Mouse (Mus musculus) retina, embryonic 14.5 days (tissue): Measurements from ENCODE around the gene Rbms1.
"Not testable (repeated sequence)": the region's sequence is repeated elsewhere in the genome, so short reads cannot be mapped to it uniquely, and the experiment has no call there.

Source experiments
- DNase-seq: peaks from one replicate; pipeline ENCODE4 v3.0.0-alpha.2; 2015; ENCODE audit warnings: low spot score

Gene Rbms1

DNA sequence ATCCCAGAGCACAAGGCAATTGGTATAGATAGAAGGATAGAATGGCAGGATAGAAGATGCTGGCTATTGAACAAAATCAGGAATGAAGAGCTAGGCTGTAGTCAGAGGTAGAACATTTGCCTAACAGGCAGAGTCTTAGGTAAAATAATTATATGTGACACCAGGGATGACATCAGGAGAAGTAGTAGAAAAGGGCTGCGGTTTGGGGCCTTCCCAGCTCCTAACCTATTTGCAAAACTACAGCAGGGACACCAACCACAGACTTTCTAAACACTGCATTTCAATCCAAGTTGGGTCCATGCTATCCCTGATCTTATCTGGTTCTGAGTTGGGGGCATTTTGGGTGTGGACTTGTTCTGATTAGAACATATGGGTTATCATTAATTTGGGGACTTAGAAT, 118.7 kb downstream of the Rbms1 start:
- DNase-seq: no peak

- DNase-seq: no peak
Measured at GRCm38 (mm10) chr2:60843633-60844032, 119.4 kb downstream of the Rbms1 start.

GRCm38 (mm10) chr2:60842976-60843375, 120.0 kb downstream of the Rbms1 start:
- no peak for DNase-seq

GRCm38 (mm10) chr2:60840922-60841321, 122.1 kb downstream of the Rbms1 start:
- DNase-seq: no peak

- DNase-seq: no peak
Measured at GRCm38 (mm10) chr2:60839498-60839897, 123.5 kb downstream of the Rbms1 start.

- no peak for DNase-seq
Measured at GRCm38 (mm10) chr2:60838856-60839255, 124.1 kb downstream of the Rbms1 start.

- DNase-seq: no peak
Measured at GRCm38 (mm10) chr2:60837616-60838015, 125.4 kb downstream of the Rbms1 start.

DNA sequence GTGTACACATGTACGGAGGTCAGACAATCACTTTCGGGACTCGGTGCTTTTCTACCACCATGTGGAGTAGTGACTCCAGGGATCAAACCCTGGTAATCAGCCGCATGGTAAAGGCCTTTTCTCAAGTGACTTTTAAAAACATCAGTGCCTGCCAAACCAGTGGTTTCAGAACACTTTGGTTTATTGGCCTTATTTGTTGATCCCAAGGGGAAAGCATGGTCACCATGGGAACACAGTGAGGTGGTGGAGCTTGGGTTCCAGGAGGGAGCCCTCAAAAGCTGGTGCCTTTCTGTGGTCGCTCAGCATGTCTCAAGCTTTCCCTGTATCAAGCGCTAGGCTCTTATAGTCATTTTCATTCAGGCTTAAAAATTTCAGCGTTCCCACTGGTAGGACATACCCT, 126.8 kb downstream of the Rbms1 start:
- DNase-seq: no peak

DNA sequence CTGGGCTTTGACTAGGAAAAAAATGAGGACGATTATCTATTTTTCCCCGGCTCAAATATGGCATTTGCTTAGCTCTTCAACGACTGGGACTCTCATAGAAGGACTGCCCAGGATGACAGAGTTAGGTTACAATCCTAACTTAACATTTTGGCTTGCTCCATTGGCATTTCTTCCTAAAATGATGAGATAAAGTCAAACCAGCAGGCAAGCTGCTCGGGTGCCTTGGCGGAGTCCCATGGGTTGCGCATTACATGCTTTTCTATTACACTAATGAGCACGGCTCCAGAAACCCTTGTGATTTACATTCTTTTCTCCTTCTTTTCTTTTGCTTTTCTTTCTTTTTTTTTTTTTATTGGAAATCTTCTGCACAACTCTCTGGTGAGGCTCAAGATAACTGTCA, 128.7 kb downstream of the Rbms1 start:
- DNase-seq: no peak

GRCm38 (mm10) chr2:60832254-60832653, 130.7 kb downstream of the Rbms1 start:
- DNase-seq: no peak

DNA sequence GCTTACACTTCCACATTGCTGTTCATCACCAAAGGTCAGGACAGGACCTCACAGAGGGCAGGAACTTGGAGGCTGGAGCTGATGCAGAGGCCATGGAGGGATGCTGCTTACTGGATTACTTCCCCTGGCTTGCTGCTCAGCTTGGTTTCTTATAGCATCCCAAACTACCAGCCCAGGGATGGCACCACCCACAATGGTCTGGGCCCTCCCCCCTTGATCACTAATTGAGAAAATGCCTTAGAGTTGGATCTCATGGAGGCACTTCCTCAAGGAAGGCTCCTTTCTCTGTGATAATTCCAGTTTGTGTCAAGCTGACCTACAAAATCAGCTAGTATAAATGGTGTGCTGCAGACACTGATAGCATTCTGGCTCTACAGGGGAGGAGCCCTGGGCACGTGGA, 132.5 kb downstream of the Rbms1 start:
- not testable (repeated sequence) for DNase-seq

- no peak for DNase-seq
Measured at GRCm38 (mm10) chr2:60828908-60829462, 134.0 kb downstream of the Rbms1 start.

- DNase-seq: no peak
Measured at GRCm38 (mm10) chr2:60827152-60827428, 135.9 kb downstream of the Rbms1 start.

DNA sequence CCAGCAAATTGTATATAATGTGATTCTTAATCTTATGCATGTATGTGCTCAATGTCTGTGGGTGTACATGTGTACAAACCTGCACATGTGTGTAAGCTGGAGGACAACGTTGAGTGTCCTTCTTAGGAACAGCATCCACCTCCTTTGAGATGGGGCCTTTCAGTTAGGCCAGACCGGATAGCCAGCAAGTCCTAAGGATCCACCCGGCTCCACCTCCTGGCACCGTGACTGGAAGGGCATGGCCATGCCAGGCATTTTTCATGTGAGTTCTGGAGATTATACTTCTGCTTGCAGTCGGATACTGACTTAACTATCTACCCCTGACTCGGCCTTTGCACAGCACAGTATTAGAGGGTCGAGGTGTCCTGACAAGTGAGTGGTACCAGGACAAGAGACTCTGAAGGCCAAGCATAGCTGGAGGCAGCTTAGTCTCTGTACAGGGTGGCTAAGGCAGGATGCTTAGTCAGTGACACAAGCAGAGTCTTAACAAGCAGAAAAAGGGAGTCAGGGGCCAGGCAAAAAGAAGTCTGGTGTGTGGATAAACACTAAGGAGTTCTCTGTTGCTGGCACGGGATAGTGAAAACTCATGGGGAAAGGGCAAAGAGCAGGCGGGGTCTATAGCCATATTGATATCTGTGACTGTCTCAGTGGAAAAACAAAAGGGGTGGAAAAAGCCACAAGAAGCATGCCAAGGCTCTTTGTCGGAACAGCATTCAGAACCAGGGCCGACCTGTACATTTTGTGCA, 136.4 kb downstream of the Rbms1 start:
- DNase-seq: no peak

GRCm38 (mm10) chr2:60825690-60826089, 137.3 kb downstream of the Rbms1 start:
- DNase-seq: no peak

GRCm38 (mm10) chr2:60821635-60822034, 141.4 kb downstream of the Rbms1 start:
- DNase-seq: no peak

GRCm38 (mm10) chr2:60818632-60819031, 144.4 kb downstream of the Rbms1 start:
- no peak for DNase-seq

DNA sequence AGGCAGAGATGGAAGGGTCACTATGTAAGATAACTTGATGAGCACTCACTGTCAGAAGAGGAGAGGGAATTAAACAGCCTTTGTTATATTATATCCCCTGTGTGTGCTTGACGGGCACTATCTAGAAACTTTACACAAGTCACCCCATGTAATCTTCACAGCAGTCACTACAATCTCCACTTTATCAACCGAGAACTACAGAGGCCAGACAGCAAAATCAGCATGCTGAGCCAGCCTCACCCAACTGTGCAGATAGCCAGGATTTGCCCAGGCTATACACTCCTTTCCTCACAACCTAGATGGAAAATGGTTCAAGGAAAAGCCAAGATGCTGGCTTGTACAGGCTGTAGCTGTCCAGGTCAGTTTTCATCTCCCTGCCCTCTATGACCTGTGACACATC, 146.7 kb downstream of the Rbms1 start:
- no peak for DNase-seq

DNA sequence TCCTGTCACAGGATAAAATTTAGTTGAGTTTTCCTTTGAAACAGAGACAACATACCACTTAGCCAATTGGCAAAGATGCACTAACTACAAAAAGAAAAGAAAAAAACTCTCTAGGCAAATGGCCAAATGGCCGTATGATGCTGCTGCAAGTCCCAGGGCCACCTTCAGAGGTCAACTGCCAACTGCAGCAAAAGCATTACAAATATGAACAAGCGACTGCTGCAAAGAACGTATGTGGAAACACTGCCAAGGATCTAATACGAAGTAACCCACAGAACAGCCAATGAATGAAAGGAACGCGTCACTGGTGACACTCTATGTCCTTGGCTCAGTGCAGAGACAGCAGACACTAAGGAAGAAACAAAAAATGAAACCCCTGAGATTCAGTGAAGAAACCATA, 148.2 kb downstream of the Rbms1 start:
- no peak for DNase-seq

GRCm38 (mm10) chr2:60812949-60813348, 150.0 kb downstream of the Rbms1 start:
- DNase-seq: no peak

DNA sequence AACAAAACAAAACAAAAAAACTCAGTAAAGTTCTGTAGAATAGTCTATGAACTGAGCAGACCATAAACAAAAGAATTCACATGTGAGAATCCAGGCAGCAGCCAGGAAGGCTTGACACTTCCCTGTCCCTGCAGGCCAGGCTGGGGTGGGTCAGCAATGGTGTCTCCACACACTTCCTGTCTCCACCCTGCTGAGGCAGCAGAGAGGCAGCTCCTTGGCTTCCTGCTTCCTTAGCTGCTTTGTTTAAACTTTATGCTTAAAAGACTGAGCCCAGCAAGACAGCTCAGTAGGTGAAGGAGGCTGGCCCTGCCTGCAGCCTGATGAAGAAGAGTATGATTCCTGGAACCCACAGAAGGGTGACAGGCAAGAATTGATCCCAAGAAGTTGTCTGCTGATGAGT, 152.4 kb downstream of the Rbms1 start:
- DNase-seq: no peak

DNA sequence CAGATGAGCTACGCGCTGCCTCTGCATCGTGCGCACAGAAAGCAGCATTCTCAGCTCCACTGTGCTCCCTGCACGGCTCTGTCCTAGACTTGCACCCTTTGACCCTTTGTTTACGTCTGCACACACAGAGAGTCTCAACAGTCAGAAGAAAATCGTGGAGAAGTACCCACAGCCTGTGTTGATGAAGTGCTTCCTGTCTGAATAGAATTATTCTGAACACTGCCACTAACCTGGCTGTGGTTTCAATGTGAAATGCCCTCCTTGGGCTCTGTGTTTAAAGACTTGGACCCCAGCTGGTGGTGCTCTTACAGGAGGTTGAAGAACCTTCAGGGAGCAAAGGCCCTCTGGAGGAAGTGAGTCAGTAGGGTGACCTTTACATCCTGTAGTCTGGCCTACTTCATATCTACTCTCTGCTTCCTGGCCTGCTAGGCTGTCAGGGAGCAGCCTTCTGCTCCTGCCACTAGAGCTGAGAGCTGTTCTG, 153.5 kb downstream of the Rbms1 start:
- DNase-seq: no peak

GRCm38 (mm10) chr2:60808822-60809221, 154.2 kb downstream of the Rbms1 start:
- DNase-seq: no peak
